Mouse (Mus musculus): ENCODE results near the gene Metap1d. TPM values are rescaled to one million over a fixed set of nuclear protein-coding genes. Genes with fewer than 3 reads are reported as not detected.

Metap1d gene
- total RNA-seq, 2 experiments from 2014 or later = 18.1 to 96.1 TPM

Other genes starting within 250 kb of the Metap1d start
- 71.4 and 78.4 TPM in 2 replicates for gene Dync1i2, start 241.6 kb upstream of the Metap1d start, total RNA-seq (2014; fragmentation: Nextera tagmentation)
- gene Dync1i2, start 241.6 kb upstream of the Metap1d start, total RNA-seq (2017) = 124 and 126 TPM in 2 replicates
- 26.8 and 42.7 TPM in 2 replicates for gene Slc25a12, start 85.5 kb upstream of the Metap1d start, total RNA-seq (2014; fragmentation: Nextera tagmentation)
- gene Slc25a12, start 85.5 kb upstream of the Metap1d start, total RNA-seq (2017) = 21.2 and 42.3 TPM in 2 replicates
- 129 and 155 TPM in 2 replicates for gene Hat1, start 64.3 kb upstream of the Metap1d start, total RNA-seq (2014; fragmentation: Nextera tagmentation)
- gene Hat1, start 64.3 kb upstream of the Metap1d start, total RNA-seq (2017) = 232 and 241 TPM in 2 replicates
- not detected in 2 replicates for gene Dlx1, start 74.8 kb downstream of the Metap1d start, total RNA-seq (2014; fragmentation: Nextera tagmentation)
- 0.19 TPM in 1 of 2 replicates, not detected in the other for gene Dlx1, start 74.8 kb downstream of the Metap1d start, total RNA-seq (2017)
- not detected in 2 replicates for gene Dlx2, start 93.5 kb downstream of the Metap1d start, total RNA-seq (2014; fragmentation: Nextera tagmentation)
- not detected in 2 replicates for gene Dlx2, start 93.5 kb downstream of the Metap1d start, total RNA-seq (2017)